Mouse (Mus musculus) stomach, embryonic 14.5 days (tissue): ENCODE measurements around the gene Zfp429. TPM values are rescaled to one million over a fixed set of nuclear protein-coding genes. Genes with fewer than 3 reads are reported as not detected.
"Not testable (repeated sequence)": the region's sequence is repeated elsewhere in the genome, so short reads cannot be mapped to it uniquely, and the experiment has no call there.

Source experiments
- ATAC-seq: fragments of 200-750 bp; cut with Nextera tagmentation; 2 replicates; pipeline ENCODE4 v1.8.0; 2017; ENCODE audit warnings: low read depth, moderate TSS enrichment; ENCODE audit not compliant: insufficient number of reproducible peaks, insufficient read depth, low FRiP score
- H3K27ac ChIP-seq: fragments of 300-500 bp; sonication (generic); 2 replicates; pipeline ENCODE4 v1.5.1; 2014; ENCODE audit warnings: mild to moderate bottlenecking, low read length, moderate library complexity, mixed read lengths
- H3K27me3 ChIP-seq: fragments of 300-500 bp; sonication (generic); 2 replicates; pipeline ENCODE4 v1.6.1; 2014; ENCODE audit warnings: low read length, control low read depth, mixed read lengths; ENCODE audit not compliant: control insufficient read depth, insufficient read depth
- H3K36me3 ChIP-seq: fragments of 300-500 bp; sonication (generic); 2 replicates; pipeline ENCODE4 v1.6.1; 2014; ENCODE audit warnings: mild to moderate bottlenecking, control low read depth, low read length, moderate library complexity, mixed read lengths; ENCODE audit not compliant: control insufficient read depth, insufficient read depth
- H3K4me1 ChIP-seq: fragments of 300-500 bp; sonication (generic); 2 replicates; pipeline ENCODE4 v1.6.1; 2014; ENCODE audit warnings: low read length, control low read depth, mixed read lengths; ENCODE audit not compliant: control insufficient read depth, insufficient read depth
- H3K4me2 ChIP-seq: fragments of 300-500 bp; sonication (generic); replicated peaks from 2 replicates; pipeline ENCODE4 v1.6.1; 2014; ENCODE audit warnings: low read depth, low read length, control low read depth
- H3K4me3 ChIP-seq: fragments of 300-500 bp; sonication (generic); 2 replicates; pipeline ENCODE4 v1.5.1; 2014; ENCODE audit warnings: low read depth, low read length, control low read depth
- H3K9ac ChIP-seq: fragments of 300-500 bp; sonication (generic); replicated peaks from 2 replicates; pipeline ENCODE4 v1.6.1; 2014; ENCODE audit warnings: low read depth, mild to moderate bottlenecking, control low read depth, low read length, moderate library complexity, mixed read lengths
- H3K9me3 ChIP-seq: fragments of 300-500 bp; sonication (generic); 2 replicates; pipeline ENCODE4 v1.6.1; 2016; ENCODE audit warnings: low read depth, low read length, control low read depth; ENCODE audit not compliant: control insufficient read depth
- whole genome bisulfite sequencing: fragments of 180-500 bp; shearing (Covaris S2); extraction: QIAGEN DNeasy Blood & Tissue Kit; methylation state at CpG from one replicate; pipeline ENCODE4 v1.1.7; 2014; 5-methylcytosine and 5-hydroxymethylcytosine counted together
- polyA plus RNA-seq: library from polyadenylated mRNA; unstranded; fragments of >200 nt; fragmentation: Nextera tagmentation; extraction: Ambion mirVana; gene quantifications from 2 replicates; pipeline ENCODE4 v1.2.1, GENCODE M21; 2014

Gene Zfp429
- polyA plus RNA-seq, 1 experiment from 2014 or later, result 7.3 TPM

GRCm38 (mm10) chr13:67415759-67416158, 16.1 kb upstream of the Zfp429 start:
- H3K9ac ChIP-seq, result no peak overlapping the region
- H3K9me3 ChIP-seq, result no peaks in the 10 kb centered on the region
- no peak overlapping the region for H3K4me3 ChIP-seq
- H3K4me2 ChIP-seq, result no peak overlapping the region
- no peaks in the 10 kb centered on the region for H3K27me3 ChIP-seq
- H3K27ac ChIP-seq, result no peak overlapping the region
- 90% methylated on average over 6 of the region's 6 CpGs for WGBS
- no peak for ATAC-seq
- no peaks in the 10 kb centered on the region for H3K4me1 ChIP-seq
- no peaks in the 10 kb centered on the region for H3K36me3 ChIP-seq

- 73% methylated on average over 3 of the region's 3 CpGs for WGBS
- H3K9me3 ChIP-seq, H3K27me3 ChIP-seq, H3K9ac ChIP-seq, H3K4me2 ChIP-seq, H3K4me3 ChIP-seq, H3K36me3 ChIP-seq, ATAC-seq, H3K4me1 ChIP-seq, H3K27ac ChIP-seq: not testable (repeated sequence)
These were observed 14.0 kb upstream of the Zfp429 start for GRCm38 (mm10) chr13:67413634-67414033.

GRCm38 (mm10) chr13:67376255-67376654, 23.4 kb downstream of the Zfp429 start:
- not testable (repeated sequence) for ATAC-seq, H3K4me2 ChIP-seq, H3K4me1 ChIP-seq, H3K36me3 ChIP-seq, H3K27ac ChIP-seq, H3K9ac ChIP-seq, H3K27me3 ChIP-seq, H3K4me3 ChIP-seq, H3K9me3 ChIP-seq
- 83% methylated on average over 3 of the region's 3 CpGs for WGBS

- H3K9me3 ChIP-seq, H3K27me3 ChIP-seq, H3K4me1 ChIP-seq, H3K27ac ChIP-seq, H3K36me3 ChIP-seq, H3K9ac ChIP-seq: not testable (repeated sequence)
- Histone ChIP-seq H3K4me3 (peak within 1 kb of the TSS; percentile 34), H3K4me2 (peak within 1 kb of the TSS; percentile 36)
- ATAC-seq, result peak; percentile 96
- 13% methylated on average over 13 of the region's 15 CpGs for WGBS
These were observed 24.3 kb downstream of the Zfp429 start, which contains the start of the genes Gm28041 and Zfp456 for GRCm38 (mm10) chr13:67375050-67375911. Gene Gm28041 (minus strand): TSS chr13:67375733. Gene Zfp456 (minus strand): TSS chr13:67375810.

GRCm38 (mm10) chr13:67360131-67360744, 39.4 kb downstream of the Zfp429 start, which contains the start of the genes Gm28044 and Zfp953:
Gene Gm28044 (minus strand): TSS chr13:67360536.
Gene Zfp953 (minus strand): TSS chr13:67360605.
- peak; percentile 91 for ATAC-seq
- H3K4me2 ChIP-seq, result peak within 1 kb of the TSS; percentile 64
- WGBS, result 0% methylated on average over 15 of the region's 15 CpGs
- no peaks in the 10 kb centered on the region for H3K27me3 ChIP-seq
- H3K9me3 ChIP-seq, result no peaks in the 10 kb centered on the region
- no peaks in the 10 kb centered on the region for H3K36me3 ChIP-seq
- H3K4me3 ChIP-seq, result peak within 1 kb of the TSS; percentile 83
- H3K9ac ChIP-seq, result peak within 1 kb of the TSS; percentile 53
- H3K27ac ChIP-seq, result peak within 1 kb of the TSS; percentile 21; the same call in 1 of the 2 replicates
- H3K4me1 ChIP-seq, result 0 out of 2 replicates have a peak, but pooled peaks cover 7% of the 10 kb centered on the region

GRCm38 (mm10) chr13:67351854-67352253, 47.8 kb downstream of the Zfp429 start:
- Histone ChIP-seq H3K9me3 (no peaks in the 10 kb centered on the region), H3K27ac (no peak overlapping the region), H3K36me3 (no peaks in the 10 kb centered on the region), H3K9ac (no peak overlapping the region), H3K4me1 (no peaks in the 10 kb centered on the region), H3K27me3 (no peaks in the 10 kb centered on the region), H3K4me3 (no peak overlapping the region), H3K4me2 (no peak overlapping the region)
- ATAC-seq, result no peak

- Histone ChIP-seq H3K4me2 (no peak overlapping the region), H3K36me3 (0 out of 2 replicates have a peak, but pooled peaks cover 3% of the 10 kb centered on the region), H3K4me3 (no peak overlapping the region), H3K9ac (no peak overlapping the region), H3K9me3 (no peaks in the 10 kb centered on the region), H3K27me3 (no peaks in the 10 kb centered on the region), H3K4me1 (no peaks in the 10 kb centered on the region), H3K27ac (no peak overlapping the region)
- WGBS, result 90% methylated on average over 2 of the region's 2 CpGs
- ATAC-seq, result no peak
These were observed 56.2 kb downstream of the Zfp429 start for GRCm38 (mm10) chr13:67343422-67343821.
